Mouse (Mus musculus) kidney, postnatal 36 days (tissue): ENCODE results near the gene Fgfr2.
"Not testable (repeated sequence)": the region's sequence is repeated elsewhere in the genome, so short reads cannot be mapped to it uniquely, and the experiment has no call there.

ENCODE experiments used
- DNase-seq, 2 experiments: peaks; one replicate each; pipeline ENCODE4 v3.0.0; 2021 to 2022; ENCODE audit warnings: mixed read lengths in 2 of 2

Fgfr2 gene

GRCm38 (mm10) chr7:132484424-132484823, 638.7 kb downstream of the Fgfr2 start:
- no peak for DNase-seq

- DNase-seq: no peak
Measured at GRCm38 (mm10) chr7:132480696-132481306, 642.3 kb downstream of the Fgfr2 start.

- no peak for DNase-seq
Measured at GRCm38 (mm10) chr7:132478295-132478809, 644.8 kb downstream of the Fgfr2 start.

GRCm38 (mm10) chr7:132477753-132478152, 645.4 kb downstream of the Fgfr2 start:
- DNase-seq: no peak

GRCm38 (mm10) chr7:132476491-132476890, 646.7 kb downstream of the Fgfr2 start:
- no peak for DNase-seq

GRCm38 (mm10) chr7:132475069-132475468, 648.1 kb downstream of the Fgfr2 start:
- DNase-seq: peak; percentile 68 to 82

GRCm38 (mm10) chr7:132471327-132471726, 651.8 kb downstream of the Fgfr2 start:
- DNase-seq: peak; percentile 74 to 82

- no peak for DNase-seq
Measured at GRCm38 (mm10) chr7:132468391-132468790, 654.8 kb downstream of the Fgfr2 start.

- no peak for DNase-seq
Measured at GRCm38 (mm10) chr7:132465897-132466296, 657.3 kb downstream of the Fgfr2 start.

GRCm38 (mm10) chr7:132464894-132465293, 658.3 kb downstream of the Fgfr2 start:
- DNase-seq: no peak

- no peak for DNase-seq
Measured at GRCm38 (mm10) chr7:132458493-132458892, 664.7 kb downstream of the Fgfr2 start.

GRCm38 (mm10) chr7:132455071-132455720, 668.0 kb downstream of the Fgfr2 start:
- DNase-seq: no peak

- no peak for DNase-seq
Measured at GRCm38 (mm10) chr7:132449891-132450735, 673.0 kb downstream of the Fgfr2 start.

- DNase-seq: no peak
Measured at GRCm38 (mm10) chr7:132448511-132449154, 674.5 kb downstream of the Fgfr2 start.

- DNase-seq: no peak
Measured at GRCm38 (mm10) chr7:132447558-132447957, 675.6 kb downstream of the Fgfr2 start.

- DNase-seq: no peak
Measured at GRCm38 (mm10) chr7:132446841-132447240, 676.3 kb downstream of the Fgfr2 start.

- no peak for DNase-seq
Measured at GRCm38 (mm10) chr7:132444221-132444620, 678.9 kb downstream of the Fgfr2 start.

- DNase-seq: no peak
Measured at GRCm38 (mm10) chr7:132443769-132444168, 679.4 kb downstream of the Fgfr2 start.

GRCm38 (mm10) chr7:132443134-132443533, 680.0 kb downstream of the Fgfr2 start:
- no peak for DNase-seq

- DNase-seq: not testable (repeated sequence)
Measured at GRCm38 (mm10) chr7:132442133-132442763, 680.9 kb downstream of the Fgfr2 start.

- DNase-seq: no peak
Measured at GRCm38 (mm10) chr7:132439916-132440315, 683.2 kb downstream of the Fgfr2 start.

- no peak for DNase-seq
Measured at GRCm38 (mm10) chr7:132438060-132438459, 685.1 kb downstream of the Fgfr2 start.
